Mouse (Mus musculus): Measurements from ENCODE around the gene Olfr951. TPM values are rescaled to one million over a fixed set of nuclear protein-coding genes. Genes with fewer than 3 reads are reported as not detected.

The Olfr951 gene
- not detected in 2 replicates for polyA plus RNA-seq (2014; fragmentation: Nextera tagmentation; extraction: Ambion mirVana)

DNA sequence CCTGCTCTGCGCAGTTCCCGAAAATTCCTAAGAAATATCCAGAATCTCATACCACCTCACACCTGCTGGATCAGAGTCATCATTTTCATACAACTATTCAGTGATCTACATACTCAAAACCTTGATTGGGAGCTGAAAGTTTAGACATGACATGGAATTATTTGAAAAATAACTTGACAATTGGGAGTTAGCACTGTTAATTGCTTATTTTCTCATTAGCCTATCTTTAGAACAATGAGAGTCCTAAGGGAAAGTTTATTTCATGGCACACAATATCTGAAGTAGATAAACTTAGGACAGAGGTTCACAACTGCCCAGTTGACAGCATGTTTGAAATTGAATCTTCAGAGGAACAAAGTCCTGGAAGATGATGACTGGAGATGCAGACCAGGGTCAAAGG is at the start of gene Olfr951:
TSS of gene Olfr951 (plus strand) at position 301 of the 400 bp plus-strand sequence.
- Histone ChIP-seq H3K36me3 (ENCODE audit: control insufficient read depth, insufficient read depth, low read length) (no peaks in the 10 kb centered on the region), H3K27me3 (ENCODE audit: control insufficient read depth, insufficient read depth, low read length) (no peaks in the 10 kb centered on the region), H3K4me2 (ENCODE audit: low read depth, low read length, severe bottlenecking) (no peak within 1 kb of the TSS), H3K9me3 (ENCODE audit: control insufficient read depth, low read length) (no peaks in the 10 kb centered on the region), H3K9ac (ENCODE audit: low read length) (no peak within 1 kb of the TSS), H3K27ac (ENCODE audit: low read depth, low read length) (no peak within 1 kb of the TSS), H3K4me3 (ENCODE audit: low read depth, low read length) (no peak within 1 kb of the TSS), H3K4me1 (replicated peaks; ENCODE audit: control insufficient read depth, insufficient read depth, low read length) (no peaks in the 10 kb centered on the region)
- WGBS = 91% methylated on average over 2 of the region's 2 CpGs
- no peak for ATAC-seq (replicated peaks; ENCODE audit: low FRiP score)
- DNase-seq (ENCODE audit: low spot score) = no peak

DNA sequence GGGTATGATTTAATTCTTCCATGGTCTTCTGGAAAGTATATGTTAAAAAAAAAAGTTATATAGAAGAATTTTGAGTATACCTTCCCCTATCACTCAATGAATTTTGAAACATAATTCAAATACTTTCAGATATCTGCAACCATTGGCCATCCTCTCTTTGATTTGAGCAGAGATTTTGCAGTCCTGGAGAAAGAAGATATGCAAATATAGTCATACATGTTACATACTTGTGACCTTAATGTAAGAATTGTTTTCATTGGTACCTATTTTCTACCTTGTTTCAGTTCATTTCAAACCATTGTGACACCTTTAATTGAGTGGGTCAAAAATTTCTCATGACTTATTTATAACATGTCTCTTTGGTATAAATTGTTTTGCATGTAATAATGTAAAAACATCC is 39.8 kb downstream of the Olfr951 start, which contains the start of gene Olfr952:
TSS of gene Olfr952 (minus strand) at position 101 of the 400 bp plus-strand sequence.
- Histone ChIP-seq H3K27me3 (ENCODE audit: control insufficient read depth, insufficient read depth, low read length) (no peaks in the 10 kb centered on the region), H3K9ac (ENCODE audit: low read length) (no peak within 1 kb of the TSS), H3K4me1 (replicated peaks; ENCODE audit: control insufficient read depth, insufficient read depth, low read length) (no peaks in the 10 kb centered on the region), H3K9me3 (ENCODE audit: control insufficient read depth, low read length) (no peaks in the 10 kb centered on the region), H3K4me3 (ENCODE audit: low read depth, low read length) (no peak within 1 kb of the TSS), H3K27ac (ENCODE audit: low read depth, low read length) (no peak within 1 kb of the TSS), H3K4me2 (ENCODE audit: low read depth, low read length, severe bottlenecking) (no peak within 1 kb of the TSS), H3K36me3 (ENCODE audit: control insufficient read depth, insufficient read depth, low read length) (no peaks in the 10 kb centered on the region)
- ATAC-seq (replicated peaks; ENCODE audit: low FRiP score) (no peak), DNase-seq (ENCODE audit: low spot score) (no peak)

Other genes starting within 250 kb of the Olfr951 start
- gene Olfr943, start 221.1 kb upstream of the Olfr951 start, polyA plus RNA-seq (2014; fragmentation: Nextera tagmentation; extraction: Ambion mirVana) = not detected in 2 replicates
- not detected in 2 replicates for gene Olfr944, start 185.5 kb upstream of the Olfr951 start, polyA plus RNA-seq (2014; fragmentation: Nextera tagmentation; extraction: Ambion mirVana)
- gene Olfr1537, start 137.4 kb upstream of the Olfr951 start, polyA plus RNA-seq (2014; fragmentation: Nextera tagmentation; extraction: Ambion mirVana) = not detected in 2 replicates
- gene Olfr945, start 110.6 kb upstream of the Olfr951 start, polyA plus RNA-seq (2014; fragmentation: Nextera tagmentation; extraction: Ambion mirVana) = not detected in 2 replicates
- not detected in 2 replicates for gene Olfr948, start 61.4 kb upstream of the Olfr951 start, polyA plus RNA-seq (2014; fragmentation: Nextera tagmentation; extraction: Ambion mirVana)
- not detected in 2 replicates for gene Olfr952, start 39.7 kb downstream of the Olfr951 start, polyA plus RNA-seq (2014; fragmentation: Nextera tagmentation; extraction: Ambion mirVana)
- gene Olfr954, start 69.3 kb downstream of the Olfr951 start, polyA plus RNA-seq (2014; fragmentation: Nextera tagmentation; extraction: Ambion mirVana) = not detected in 2 replicates
- gene Olfr955, start 84.5 kb downstream of the Olfr951 start, polyA plus RNA-seq (2014; fragmentation: Nextera tagmentation; extraction: Ambion mirVana) = not detected in 2 replicates
- not detected in 2 replicates for gene Olfr44, start 106.6 kb downstream of the Olfr951 start, polyA plus RNA-seq (2014; fragmentation: Nextera tagmentation; extraction: Ambion mirVana)
- gene Olfr957, start 128.4 kb downstream of the Olfr951 start, polyA plus RNA-seq (2014; fragmentation: Nextera tagmentation; extraction: Ambion mirVana) = not detected in 2 replicates
- not detected in 2 replicates for gene Olfr958, start 166.6 kb downstream of the Olfr951 start, polyA plus RNA-seq (2014; fragmentation: Nextera tagmentation; extraction: Ambion mirVana)
- gene Olfr959, start 188.2 kb downstream of the Olfr951 start, polyA plus RNA-seq (2014; fragmentation: Nextera tagmentation; extraction: Ambion mirVana) = not detected in 2 replicates
- gene AW551984, start 217.0 kb downstream of the Olfr951 start, polyA plus RNA-seq (2014; fragmentation: Nextera tagmentation; extraction: Ambion mirVana) = 16.0 and 17.4 TPM in 2 replicates
- gene Olfr148, start 223.2 kb downstream of the Olfr951 start, polyA plus RNA-seq (2014; fragmentation: Nextera tagmentation; extraction: Ambion mirVana) = not detected in 2 replicates
- gene Olfr960, start 234.0 kb downstream of the Olfr951 start, polyA plus RNA-seq (2014; fragmentation: Nextera tagmentation; extraction: Ambion mirVana) = not detected in 2 replicates